Comparison of ENCODE assay signal across 8 mouse cellular contexts in genomic region chr4:130629391-130629790, GRCm38 (mm10). TPM values are rescaled to one million over a fixed set of nuclear protein-coding genes. Genes with fewer than 3 reads are reported as not detected.
DNase-seq lines count a peak whose midpoint lies in the region; ATAC-seq and TF ChIP-seq lines count a peak whose summit lies in the region.
"Had no signal": no experiment of that assay in that cellular context is flagged by ENCODE, and none has a peak within 500 bp of the region (broad histone marks: within the 10 kb centered on the region; RNA-seq: fewer than 3 reads in every experiment).

No protein-coding gene starts in this region.

- ATAC-seq in hindbrain, embryonic 15.5 days (ENCODE audit: low FRiP score, low read depth), result peak; percentile 65
- ATAC-seq in liver, embryonic 14.5 days (ENCODE audit: insufficient read depth), result no peak
- no peak for ATAC-seq in neural tube, embryonic 15.5 days (ENCODE audit: low FRiP score)

- peak; percentile 87 for DNase-seq in ES-CJ7 (ENCODE audit: low read depth, low spot score)
- DNase-seq in adrenal gland, adult 2 months, result peak; percentile 68
- peak; percentile 39 for DNase-seq in gastrocnemius, adult 18-20 months (ENCODE audit: low spot score)
- no peak for DNase-seq in liver, embryonic 14.5 days (ENCODE audit: low read depth in 3 of 3, low spot score in 3 of 3)
- DNase-seq in left cerebral cortex, adult 8-10 months (ENCODE audit: low spot score in 2 of 2), result no peak

- H3K4me2 ChIP-seq in hindbrain, embryonic 15.5 days, result peak overlapping the region; percentile 40
- peak overlapping the region; percentile 34; the same call in 1 of the 2 replicates for H3K4me2 ChIP-seq in liver, embryonic 14.5 days (ENCODE audit: low read depth)
- peak overlapping the region; percentile 40 for H3K4me2 ChIP-seq in neural tube, embryonic 15.5 days

- WGBS in hindbrain, embryonic 15.5 days, result 6% methylated on average over 4 of the region's 4 CpGs
- 22% methylated on average over 4 of the region's 4 CpGs for WGBS in liver, embryonic 14.5 days (ENCODE audit: insufficient replicate concordance)
- WGBS in neural tube, embryonic 15.5 days, result 17% methylated on average over 4 of the region's 4 CpGs

- no peaks in the 10 kb centered on the region for H3K36me3 ChIP-seq in hindbrain, embryonic 15.5 days
- no peaks in the 10 kb centered on the region for H3K36me3 ChIP-seq in liver, embryonic 14.5 days (replicated peaks; ENCODE audit: control insufficient read depth, insufficient read depth, low read depth)
- no peaks in the 10 kb centered on the region for H3K36me3 ChIP-seq in neural tube, embryonic 15.5 days

- no peak for TF ChIP-seq EP300 in liver, embryonic 14.5 days (IDR thresholded peaks at IDR 0.05; ENCODE audit: low read depth)

- no peak overlapping the region for H3K9ac ChIP-seq in hindbrain, embryonic 15.5 days
- no peak overlapping the region for H3K9ac ChIP-seq in liver, embryonic 14.5 days (replicated peaks)
- H3K9ac ChIP-seq in neural tube, embryonic 15.5 days (replicated peaks), result no peak overlapping the region

- no peak overlapping the region for H3K4me3 ChIP-seq in hindbrain, embryonic 15.5 days
- no peak overlapping the region for H3K4me3 ChIP-seq in liver, embryonic 14.5 days (ENCODE audit: insufficient read depth in 1 of 2, low read depth in 2 of 2, low read length in 2 of 2)
- 0 out of 2 replicates have a peak overlapping the region, but pooled peaks have one; percentile 5 for H3K4me3 ChIP-seq in neural tube, embryonic 15.5 days (replicated peaks)

- no peaks in the 10 kb centered on the region for H3K9me3 ChIP-seq in hindbrain, embryonic 15.5 days
- H3K9me3 ChIP-seq in liver, embryonic 14.5 days (ENCODE audit: control insufficient read depth, low read length), result no peaks in the 10 kb centered on the region
- no peaks in the 10 kb centered on the region for H3K9me3 ChIP-seq in neural tube, embryonic 15.5 days (replicated peaks)

- H3K27ac ChIP-seq in hindbrain, embryonic 15.5 days (replicated peaks), result peak overlapping the region; percentile 57; the same call in 1 of the 2 replicates
- H3K27ac ChIP-seq in liver, embryonic 14.5 days, result no peak overlapping the region
- peak overlapping the region; percentile 68; the same call in 1 of the 2 replicates for H3K27ac ChIP-seq in neural tube, embryonic 15.5 days (replicated peaks)

- no peaks in the 10 kb centered on the region for H3K4me1 ChIP-seq in hindbrain, embryonic 15.5 days (replicated peaks)
- no peaks in the 10 kb centered on the region for H3K4me1 ChIP-seq in liver, embryonic 14.5 days (replicated peaks; ENCODE audit: control insufficient read depth in 2 of 2, insufficient read depth in 2 of 2, low read length in 1 of 2)
- H3K4me1 ChIP-seq in neural tube, embryonic 15.5 days, result 0 out of 2 replicates have a peak, but pooled peaks cover 2% of the 10 kb centered on the region

- H3K27me3 ChIP-seq in hindbrain, embryonic 15.5 days, result no peaks in the 10 kb centered on the region
- no peaks in the 10 kb centered on the region for H3K27me3 ChIP-seq in liver, embryonic 14.5 days (ENCODE audit: control insufficient read depth, insufficient read depth, low read length)
- H3K27me3 ChIP-seq in neural tube, embryonic 15.5 days (replicated peaks), result no peaks in the 10 kb centered on the region

- TF ChIP-seq CTCF in liver, embryonic 14.5 days (IDR thresholded peaks at IDR 0.05; ENCODE audit: low read depth), result no peak

RNA-seq across cellular contexts. Expression of gene Pum1, which starts 33.7 kb away (rescaled TPM):
- total RNA-seq in adrenal gland, adult 2 months (2021), result 10 to 100 TPM; 73.6 to 84.0 TPM
- 47.7 and 62.4 TPM in 2 replicates for polyA plus RNA-seq in adrenal gland, adult 2 months (2012; rRNA removed)
- 10 to 100 TPM; 40.7 to 43.2 TPM for total RNA-seq in gastrocnemius, adult 18-20 months (2021)
- 91.0 and 92.6 TPM in 2 replicates for polyA plus RNA-seq in hindbrain, embryonic 15.5 days (2015; fragmentation: Nextera tagmentation; extraction: Ambion mirVana)
- polyA plus RNA-seq in liver, embryonic 14.5 days (2012; rRNA removed), result 15.2 and 17.9 TPM in 2 replicates
- 23.1 and 26.8 TPM in 2 replicates for polyA plus RNA-seq in liver, embryonic 14.5 days (2014; fragmentation: Nextera tagmentation; extraction: Ambion mirVana)
- 75.8 and 79.3 TPM in 2 replicates for polyA plus RNA-seq in neural tube, embryonic 15.5 days (2015; fragmentation: Nextera tagmentation; extraction: Ambion mirVana)
- total RNA-seq in left cerebral cortex, adult 8-10 months (2022), result 100 to 1,000 TPM; 101 to 116 (median 106) TPM

RNA-seq across cellular contexts. Expression of gene Nkain1, which starts 55.4 kb away (rescaled TPM):
- 10 to 100 TPM in 1 of 2 experiments, 1 to 10 TPM in 1; 4.4 to 15.1 TPM for total RNA-seq in adrenal gland, adult 2 months (2021)
- 24.3 and 24.6 TPM in 2 replicates for polyA plus RNA-seq in adrenal gland, adult 2 months (2012; rRNA removed)
- 10 to 100 TPM; 21.0 to 29.5 TPM for total RNA-seq in gastrocnemius, adult 18-20 months (2021)
- 11.7 and 12.6 TPM in 2 replicates for polyA plus RNA-seq in hindbrain, embryonic 15.5 days (2015; fragmentation: Nextera tagmentation; extraction: Ambion mirVana)
- polyA plus RNA-seq in liver, embryonic 14.5 days (2012; rRNA removed), result 0.39 and 0.79 TPM in 2 replicates
- not detected in 2 replicates for polyA plus RNA-seq in liver, embryonic 14.5 days (2014; fragmentation: Nextera tagmentation; extraction: Ambion mirVana)
- polyA plus RNA-seq in neural tube, embryonic 15.5 days (2015; fragmentation: Nextera tagmentation; extraction: Ambion mirVana), result 7.9 and 11.0 TPM in 2 replicates
- total RNA-seq in left cerebral cortex, adult 8-10 months (2022), result 10 to 100 TPM; 37.8 to 40.9 (median 39.0) TPM
- total RNA-seq: neutrophil, adult 5-6 weeks had no signal

Comparison
In these comparisons a context has a peak if more than half of its experiments do, and no peak if none do; other contexts are left out.
1. DNase-seq: peak in ES-CJ7 (single experiment), adrenal gland, adult 2 months (single experiment) and gastrocnemius, adult 18-20 months (single experiment); none in liver, embryonic 14.5 days (0 of 3) and left cerebral cortex, adult 8-10 months (0 of 2).
2. Peak in every context shown above with its lines, with median percentiles within 50 percentile points of each other: H3K4me2 ChIP-seq.